Mouse (Mus musculus) bone marrow, adult 2 months (tissue): Measurements from ENCODE around the gene Prss23. TPM values are rescaled to one million over a fixed set of nuclear protein-coding genes. Genes with fewer than 3 reads are reported as not detected.

Experiments
- H3K27ac ChIP-seq: fragments of 200-500 bp; 2 replicates; pipeline ENCODE4 v1.5.1; 2012; ENCODE audit warnings: low read depth, mild to moderate bottlenecking, control low read depth, inconsistent platforms, low read length; ENCODE audit not compliant: control insufficient read depth, poor library complexity, insufficient read depth
- H3K4me1 ChIP-seq: fragments of 200-500 bp; 2 replicates; pipeline ENCODE4 v1.6.1; 2011; ENCODE audit warnings: low read length; ENCODE audit not compliant: control insufficient read depth, insufficient read depth
- H3K4me3 ChIP-seq: fragments of 200-500 bp; replicated peaks from 2 replicates; pipeline ENCODE3; 2011; ENCODE audit warnings: mild to moderate bottlenecking, low read depth, low read length, control low read depth; ENCODE audit not compliant: control insufficient read depth
- CTCF ChIP-seq: fragments of 200-500 bp; IDR thresholded peaks from 2 replicates; pipeline ENCODE4 v1.5.1; 2011; ENCODE audit warnings: low read length, control low read depth; ENCODE audit not compliant: control insufficient read depth, insufficient read depth
- POLR2A ChIP-seq: fragments of 200-500 bp; IDR thresholded peaks from 2 replicates; pipeline ENCODE4 v1.6.1; 2011; ENCODE audit warnings: low read depth, mild to moderate bottlenecking, control low read depth, low read length, borderline replicate concordance; ENCODE audit not compliant: control insufficient read depth
- WGBS: fragments of 180-500 bp; shearing (Covaris S2); methylation state at CpG from one replicate; pipeline ENCODE4 v1.1.7; 2018; 5-methylcytosine and 5-hydroxymethylcytosine counted together
- polyA plus RNA-seq: library from polyadenylated mRNA; stranded (reverse); fragments of >200 nt; gene quantifications from 2 replicates; pipeline ENCODE4 v1.2.4, GENCODE M21; 2011; ENCODE audit warnings: low replicate concordance; ENCODE audit not compliant: missing spikeins, insufficient read depth, insufficient read length

The Prss23 gene
- polyA plus RNA-seq, 1 experiment: 13.1 TPM

DNA sequence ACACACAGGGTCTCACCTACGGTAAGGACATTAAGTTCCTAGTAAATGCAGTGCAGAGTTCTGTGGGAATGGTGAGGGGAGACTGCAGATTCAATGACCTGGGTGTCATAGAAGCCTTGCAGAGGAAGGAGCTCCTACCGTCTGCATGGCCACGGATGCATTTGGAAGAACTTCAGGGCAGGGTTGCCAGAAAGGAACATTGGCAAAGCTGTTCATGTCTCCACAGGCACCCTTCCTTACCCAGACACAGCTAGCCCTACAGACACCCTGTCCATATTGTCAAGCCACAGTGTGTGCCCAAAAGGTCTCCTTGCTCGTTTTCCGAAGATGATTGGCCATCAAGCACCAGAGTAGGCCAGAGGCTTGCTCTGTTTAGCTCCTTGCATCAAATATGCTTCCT, 30.1 kb upstream of the Prss23 start:
- Histone ChIP-seq H3K4me3 (no peak overlapping the region), H3K27ac (no peak overlapping the region), H3K4me1 (no peaks in the 10 kb centered on the region)
- WGBS: 78% methylated on average over 5 of the region's 5 CpGs
- TF ChIP-seq POLR2A: no peak
- no peak for TF ChIP-seq CTCF

DNA sequence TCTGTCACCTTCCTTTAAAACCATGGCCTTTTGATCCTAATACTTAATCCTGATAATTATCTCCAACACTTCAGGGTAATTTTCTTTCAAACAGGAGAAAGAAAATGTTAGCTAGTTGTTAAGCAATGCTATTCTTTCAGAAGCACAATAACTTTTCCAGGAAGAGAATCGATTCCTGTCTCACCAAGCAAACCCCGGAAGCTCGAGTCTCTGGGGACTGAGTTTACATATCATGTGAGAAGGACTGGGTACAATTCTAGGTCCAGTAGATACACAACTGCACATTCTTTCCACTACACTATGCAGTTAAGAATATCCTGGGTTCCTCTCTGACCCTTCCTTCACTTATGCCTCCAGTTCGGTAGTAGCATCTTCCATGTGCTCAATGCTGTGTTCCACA, 29.7 kb upstream of the Prss23 start:
- 57% methylated on average over 4 of the region's 4 CpGs for WGBS
- H3K4me3 ChIP-seq: no peak overlapping the region
- H3K4me1 ChIP-seq: no peaks in the 10 kb centered on the region
- H3K27ac ChIP-seq: no peak overlapping the region
- TF ChIP-seq POLR2A (no peak), CTCF (no peak)

DNA sequence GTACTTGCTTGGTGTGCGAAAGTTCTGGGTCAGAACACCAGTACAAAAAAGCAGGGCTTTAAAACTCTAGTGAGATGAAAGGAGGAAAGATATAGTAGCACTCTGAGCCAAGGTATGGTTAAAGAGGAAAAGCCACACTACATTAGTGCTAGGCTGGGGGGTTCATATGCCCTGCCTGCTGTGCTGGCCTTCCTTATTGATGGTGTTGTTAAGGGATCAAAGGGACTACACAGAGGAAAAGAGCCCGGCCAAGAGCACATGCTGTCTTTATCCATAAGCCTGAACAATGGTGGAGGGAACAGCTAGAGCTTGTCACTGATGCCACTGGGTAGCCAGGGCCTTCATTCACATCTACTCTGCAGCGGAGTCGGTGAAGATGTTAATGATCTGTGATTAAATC, 28.2 kb upstream of the Prss23 start:
- Histone ChIP-seq H3K4me1 (no peaks in the 10 kb centered on the region), H3K27ac (no peak overlapping the region), H3K4me3 (no peak overlapping the region)
- 71% methylated on average over 4 of the region's 4 CpGs for WGBS
- TF ChIP-seq POLR2A: no peak

DNA sequence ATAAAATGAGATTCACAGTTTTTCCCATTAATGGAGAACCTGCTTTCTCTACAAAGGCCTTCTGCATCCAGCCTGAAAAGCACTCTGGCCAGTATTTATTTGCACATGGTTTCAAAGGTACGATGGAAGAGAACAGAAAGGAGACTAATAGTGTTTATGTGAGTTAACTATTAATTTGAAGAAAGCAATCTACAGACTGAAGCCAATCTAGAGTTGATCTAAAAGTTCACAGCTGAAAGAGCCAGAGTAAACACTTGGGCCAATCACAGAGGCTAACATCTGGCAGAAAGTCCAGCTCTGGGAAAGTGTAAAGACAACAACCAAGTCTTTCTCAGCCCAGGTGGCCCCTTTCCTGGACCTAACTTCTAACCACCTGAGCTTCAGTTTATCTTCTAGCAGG, 27.1 kb upstream of the Prss23 start:
- Histone ChIP-seq H3K27ac (no peak overlapping the region), H3K4me3 (no peak overlapping the region), H3K4me1 (no peaks in the 10 kb centered on the region)
- no peak for TF ChIP-seq CTCF
- no peak for TF ChIP-seq POLR2A
- WGBS: 59% methylated on average over 1 of the region's 1 CpGs

DNA sequence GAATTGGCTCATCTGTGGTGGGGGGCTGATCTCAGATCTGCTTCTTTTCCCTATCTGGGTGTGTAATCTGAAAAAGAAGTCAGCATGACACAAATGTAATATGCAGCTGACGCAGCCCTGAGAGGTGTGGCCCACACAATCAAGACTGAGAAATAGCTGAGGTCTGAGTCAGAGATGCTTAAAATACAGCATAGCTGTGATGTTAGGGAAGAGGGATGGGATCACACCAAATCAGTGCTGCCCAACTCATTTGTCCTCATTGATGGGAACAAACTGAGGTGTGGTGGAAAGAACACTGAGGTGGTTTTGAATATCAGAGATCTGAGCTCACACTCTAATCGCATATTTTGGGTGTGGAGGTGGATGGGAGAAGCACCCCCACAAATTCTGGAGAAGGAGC, 14.0 kb upstream of the Prss23 start:
- H3K4me1 ChIP-seq: no peaks in the 10 kb centered on the region
- no peak overlapping the region for H3K27ac ChIP-seq
- TF ChIP-seq POLR2A: no peak
- TF ChIP-seq CTCF: no peak
- 71% methylated on average over 2 of the region's 2 CpGs for WGBS
- no peak overlapping the region for H3K4me3 ChIP-seq

DNA sequence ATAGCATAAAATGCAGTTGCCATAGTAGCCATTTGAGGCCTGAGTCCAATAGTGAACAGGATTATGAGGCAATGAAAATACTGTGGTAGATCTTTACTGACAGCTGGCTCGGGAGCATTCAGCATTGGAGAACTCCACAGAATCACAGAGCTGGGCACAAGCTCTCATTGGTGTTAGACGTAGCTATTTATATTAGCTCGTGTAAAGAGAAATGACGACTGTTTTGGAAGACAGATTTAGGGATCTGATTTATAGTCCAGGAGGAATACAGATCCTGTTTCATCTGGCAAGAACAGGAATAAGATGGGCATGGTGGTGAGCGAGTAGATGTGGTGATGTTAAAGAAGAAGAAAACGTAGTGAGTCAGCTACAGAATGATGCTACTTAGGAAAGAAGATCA, 12.4 kb upstream of the Prss23 start:
- H3K4me1 ChIP-seq: no peaks in the 10 kb centered on the region
- 68% methylated on average over 6 of the region's 6 CpGs for WGBS
- no peak overlapping the region for H3K27ac ChIP-seq
- no peak overlapping the region for H3K4me3 ChIP-seq
- TF ChIP-seq CTCF: no peak
- TF ChIP-seq POLR2A: no peak

DNA sequence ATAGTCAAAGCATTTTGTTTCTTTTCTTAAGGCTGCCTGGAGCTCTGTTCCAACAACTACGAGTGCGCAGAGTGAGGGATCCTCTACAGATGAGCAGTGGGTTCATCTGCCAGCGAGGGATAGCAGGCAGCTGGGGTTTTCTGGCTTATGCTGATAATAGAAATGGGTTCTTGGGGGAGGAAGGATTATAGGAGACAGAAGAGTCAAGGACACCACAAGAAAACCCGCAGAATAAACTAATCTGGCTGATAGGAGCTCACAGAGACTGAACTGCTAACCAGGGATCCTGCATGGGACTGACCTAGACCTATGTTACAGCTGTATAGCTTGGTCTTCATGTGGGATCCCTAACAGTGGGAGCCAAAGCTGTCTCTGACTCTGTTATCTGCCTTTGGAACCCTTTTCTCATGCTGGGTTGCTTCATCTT, 456 bp upstream of the Prss23 start:
- 68% methylated on average over 4 of the region's 4 CpGs for WGBS
- no peak for TF ChIP-seq POLR2A
- Histone ChIP-seq H3K4me1 (no peaks in the 10 kb centered on the region), H3K4me3 (no peak overlapping the region), H3K27ac (no peak overlapping the region)

DNA sequence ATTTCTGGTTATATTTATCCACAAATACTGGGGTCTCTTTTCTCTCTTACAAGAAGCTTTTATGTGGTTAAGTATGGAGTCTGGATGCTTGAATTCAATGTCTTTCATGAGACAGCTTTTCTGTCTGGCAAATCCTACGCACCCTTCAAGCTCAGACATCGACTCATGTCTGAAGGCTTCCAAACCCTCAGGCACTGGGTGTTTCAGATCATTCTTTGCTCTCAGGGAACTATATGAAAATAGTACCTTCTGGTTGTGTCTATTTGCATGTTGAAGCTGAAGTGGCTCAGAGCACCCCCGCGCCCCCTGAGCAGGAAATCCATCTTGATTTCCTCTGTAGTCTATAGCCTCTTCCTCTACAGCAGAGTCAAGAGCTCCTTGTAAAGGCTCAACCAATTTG, 3.2 kb downstream of the Prss23 start:
- Histone ChIP-seq H3K4me3 (no peak overlapping the region), H3K27ac (no peak overlapping the region), H3K4me1 (no peaks in the 10 kb centered on the region)
- 63% methylated on average over 4 of the region's 4 CpGs for WGBS
- no peak for TF ChIP-seq POLR2A
- no peak for TF ChIP-seq CTCF

DNA sequence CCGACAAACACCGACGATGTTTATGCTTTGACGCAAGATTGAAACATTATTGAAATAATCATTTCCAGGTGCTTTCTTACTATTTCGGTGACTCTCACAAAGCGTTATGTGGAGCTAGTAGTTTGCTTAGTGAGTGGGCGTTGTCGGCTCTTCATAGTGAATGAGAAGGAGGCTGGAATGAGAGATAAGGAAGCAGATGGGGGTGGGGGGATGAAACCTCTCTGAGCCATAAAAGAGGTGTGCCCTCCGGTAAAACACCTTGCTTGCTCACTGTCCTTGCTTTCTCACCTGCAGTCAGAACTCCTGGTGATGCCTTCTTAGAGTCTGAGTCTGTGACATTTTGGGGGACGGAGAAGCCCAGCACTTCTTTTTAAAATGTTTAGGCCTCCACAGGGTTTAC, 4.8 kb downstream of the Prss23 start:
- Histone ChIP-seq H3K4me3 (no peak overlapping the region), H3K27ac (no peak overlapping the region), H3K4me1 (no peaks in the 10 kb centered on the region)
- TF ChIP-seq CTCF (no peak), POLR2A (no peak)
- WGBS: 79% methylated on average over 10 of the region's 10 CpGs
